Mouse (Mus musculus) liver, embryonic 18 days (tissue): Measurements from ENCODE around the gene Scin. TPM values are rescaled to one million over a fixed set of nuclear protein-coding genes. Genes with fewer than 3 reads are reported as not detected.

Experiments
- polyA plus RNA-seq: library from polyadenylated mRNA; depleted of rRNA; stranded (reverse); fragments of >200 nt; gene quantifications from 2 replicates; pipeline ENCODE4 v1.2.3, GENCODE M21; 2012; rRNA removed

The Scin gene
- polyA plus RNA-seq = 0.02 and 0.08 TPM in 2 replicates

GRCm38 (mm10) chr12:40133573-40134271 is at the start of gene Scin:
TSS of gene Scin (minus strand) at chr12:40134228.

GRCm38 (mm10) chr12:40037876-40038463 is 96.1 kb downstream of the Scin start, which contains the start of gene Arl4a:
TSS of gene Arl4a (minus strand) at chr12:40038025.

Other genes starting within 250 kb of the Scin start
- gene Arl4a, start 96.2 kb downstream of the Scin start, polyA plus RNA-seq = 33.2 and 34.1 TPM in 2 replicates
- gene Lsmem1, start 65.3 kb upstream of the Scin start, polyA plus RNA-seq = 0.03 and 0.07 TPM in 2 replicates
- 16.8 and 17.9 TPM in 2 replicates for gene Ifrd1, start 114.3 kb upstream of the Scin start, polyA plus RNA-seq